Mouse (Mus musculus) heart, embryonic 14.5 days (tissue): ENCODE results near the gene Rab36. TPM values are rescaled to one million over a fixed set of nuclear protein-coding genes. Genes with fewer than 3 reads are reported as not detected.

Experiments used
- ATAC-seq: fragments of 200-750 bp; cut with Nextera tagmentation; 2 replicates; pipeline ENCODE4 v1.8.0; 2017; ENCODE audit warnings: low read depth, moderate TSS enrichment; ENCODE audit not compliant: insufficient number of reproducible peaks, insufficient read depth, low FRiP score
- H3K27ac ChIP-seq, 2 experiments: fragments of 200-500 bp in 1 of 2; fragments of 300-500 bp in 1 of 2; sonication (generic) in 1 of 2; replicated peaks in 1 of 2; 2 replicates each; pipeline ENCODE4 v1.5.1; 2012 to 2014; ENCODE audit warnings: low read depth in 2 of 2, low read length in 2 of 2, control low read depth in 1 of 2, mild to moderate bottlenecking in 1 of 2, mixed read lengths in 1 of 2; ENCODE audit not compliant: control insufficient read depth in 1 of 2, insufficient read depth in 1 of 2
- H3K27me3 ChIP-seq: fragments of 300-500 bp; sonication (generic); 2 replicates; pipeline ENCODE4 v1.6.1; 2014; ENCODE audit warnings: mild to moderate bottlenecking, low read length, control low read depth; ENCODE audit not compliant: control insufficient read depth, insufficient read depth
- H3K36me3 ChIP-seq: fragments of 300-500 bp; sonication (generic); 2 replicates; pipeline ENCODE4 v1.6.1; 2014; ENCODE audit warnings: mild to moderate bottlenecking, control low read depth, low read length, mixed read lengths; ENCODE audit not compliant: control insufficient read depth, insufficient read depth
- H3K4me1 ChIP-seq, 2 experiments: fragments of 200-500 bp in 1 of 2; fragments of 300-500 bp in 1 of 2; sonication (generic) in 1 of 2; 2 replicates each; pipeline ENCODE4 v1.6.1; 2012 to 2014; ENCODE audit warnings: low read length in 2 of 2, control low read depth in 1 of 2, mixed read lengths in 1 of 2; ENCODE audit not compliant: control insufficient read depth in 2 of 2, insufficient read depth in 2 of 2
- H3K4me2 ChIP-seq: fragments of 300-500 bp; sonication (generic); 2 replicates; pipeline ENCODE4 v1.6.1; 2014; ENCODE audit warnings: mild to moderate bottlenecking, low read length
- H3K4me3 ChIP-seq, 2 experiments: fragments of 200-500 bp in 1 of 2; fragments of 300-500 bp in 1 of 2; sonication (generic) in 1 of 2; 2 replicates each; pipeline ENCODE4 v1.5.1; 2012 to 2014; ENCODE audit warnings: low read length in 2 of 2, mild to moderate bottlenecking in 2 of 2, control low read depth in 1 of 2, low read depth in 1 of 2, moderate library complexity in 1 of 2; ENCODE audit not compliant: control insufficient read depth in 1 of 2, insufficient read depth in 1 of 2
- H3K9ac ChIP-seq: fragments of 300-500 bp; sonication (generic); 2 replicates; pipeline ENCODE4 v1.6.1; 2014; ENCODE audit warnings: mild to moderate bottlenecking, low read length
- H3K9me3 ChIP-seq: fragments of 300-500 bp; sonication (generic); 2 replicates; pipeline ENCODE4 v1.6.1; 2016; ENCODE audit warnings: low read length, control low read depth; ENCODE audit not compliant: control insufficient read depth
- WGBS: fragments of 180-500 bp; shearing (Covaris S2); extraction: QIAGEN DNeasy Blood & Tissue Kit; methylation state at CpG from one replicate; pipeline ENCODE4 v1.1.7; 2014; 5-methylcytosine and 5-hydroxymethylcytosine counted together
- polyA plus RNA-seq: library from polyadenylated mRNA; unstranded; fragments of >200 nt; fragmentation: Nextera tagmentation; extraction: Ambion mirVana; gene quantifications from 2 replicates; pipeline ENCODE4 v1.2.1, GENCODE M21; 2014

Gene Rab36
- polyA plus RNA-seq, 1 experiment from 2014 or later: 4.5 TPM

- Histone ChIP-seq H3K36me3 (no peaks in the 10 kb centered on the region), H3K9me3 (no peaks in the 10 kb centered on the region), H3K4me2 (no peak overlapping the region), H3K9ac (no peak overlapping the region), H3K4me3 (no peak overlapping the region), H3K27ac (no peak overlapping the region), H3K4me1 (peaks cover 24 to 37% of the 10 kb centered on the region in 2 experiments), H3K27me3 (peaks cover 60% of the 10 kb centered on the region)
- ATAC-seq: no peak
- 56% methylated on average over 10 of the region's 10 CpGs for WGBS
Measured at GRCm38 (mm10) chr10:75098446-75099183, 61.8 kb downstream of the Rab36 start.

GRCm38 (mm10) chr10:75100298-75100697 is 63.4 kb downstream of the Rab36 start:
- no peaks in the 10 kb centered on the region for H3K36me3 ChIP-seq
- WGBS: 84% methylated on average over 7 of the region's 7 CpGs
- no peak overlapping the region for H3K4me2 ChIP-seq
- H3K4me1 ChIP-seq: peaks cover 28 to 44% of the 10 kb centered on the region in 2 experiments
- no peak overlapping the region for H3K27ac ChIP-seq
- peaks cover 49% of the 10 kb centered on the region for H3K27me3 ChIP-seq
- H3K4me3 ChIP-seq: no peak overlapping the region
- ATAC-seq: no peak
- H3K9me3 ChIP-seq: no peaks in the 10 kb centered on the region
- H3K9ac ChIP-seq: no peak overlapping the region

GRCm38 (mm10) chr10:75103502-75103901 is 66.6 kb downstream of the Rab36 start:
- Histone ChIP-seq H3K4me2 (no peak overlapping the region), H3K9ac (no peak overlapping the region), H3K4me1 (peaks cover 20 to 37% of the 10 kb centered on the region in 2 experiments), H3K4me3 (no peak overlapping the region), H3K27me3 (peaks cover 38% of the 10 kb centered on the region), H3K36me3 (no peaks in the 10 kb centered on the region), H3K27ac (peak overlapping the region in 1 of 2 experiments; percentile 35; a peak in 1 of 4 replicates), H3K9me3 (no peaks in the 10 kb centered on the region)
- WGBS: 68% methylated on average over 2 of the region's 2 CpGs
- no peak for ATAC-seq

Other genes starting within 250 kb of the Rab36 start
- gene Gnaz, start 69.9 kb upstream of the Rab36 start, polyA plus RNA-seq: 0.67 and 0.76 TPM in 2 replicates
- not detected in 2 replicates for gene Rsph14, start 4.5 kb upstream of the Rab36 start, polyA plus RNA-seq
- 14.5 and 14.6 TPM in 2 replicates for gene Bcr, start 23.5 kb downstream of the Rab36 start, polyA plus RNA-seq
- 16.1 and 16.7 TPM in 2 replicates for gene Specc1l, start 175.0 kb downstream of the Rab36 start, polyA plus RNA-seq